Mouse (Mus musculus): ENCODE data around the gene Fam227b.
A peak's percentile ranks its signal among the peaks of the same experiment; 100 is the strongest.

Fam227b gene

GRCm38 (mm10) chr2:125938993-125939642 lies 212.7 kb downstream of the Fam227b start:
- H3K4me3 ChIP-seq (replicated peaks; ENCODE audit: low read length), result no peak overlapping the region
- no peaks in the 10 kb centered on the region for H3K27me3 ChIP-seq (ENCODE audit: insufficient read depth, low read length)
- TF ChIP-seq NANOG (IDR thresholded peaks at IDR 0.05; ENCODE audit: borderline replicate concordance, low read length), result no peak
- TF ChIP-seq POU5F1 (IDR thresholded peaks at IDR 0.05; ENCODE audit: borderline replicate concordance, low read length), result no peak
- no peak for TF ChIP-seq CTCF (conservative IDR thresholded peaks at IDR 0.05; ENCODE audit: low read length)
- no peaks in the 10 kb centered on the region for H3K4me1 ChIP-seq (replicated peaks; ENCODE audit: low read depth, low read length)
- peaks cover 16% of the 10 kb centered on the region; the same call in 1 of the 2 replicates for H3K36me3 ChIP-seq (ENCODE audit: insufficient read depth, low read length)
- no peaks in the 10 kb centered on the region for H3K9me3 ChIP-seq (ENCODE audit: low read length)

- TF ChIP-seq POU5F1 (IDR thresholded peaks at IDR 0.05; ENCODE audit: borderline replicate concordance, low read length), result no peak
- no peak for TF ChIP-seq NANOG (IDR thresholded peaks at IDR 0.05; ENCODE audit: borderline replicate concordance, low read length)
- TF ChIP-seq CTCF (conservative IDR thresholded peaks at IDR 0.05; ENCODE audit: low read length), result peak; percentile 35
- no peaks in the 10 kb centered on the region for H3K4me1 ChIP-seq (replicated peaks; ENCODE audit: low read depth, low read length)
- H3K36me3 ChIP-seq (ENCODE audit: insufficient read depth, low read length), result peaks cover 32% of the 10 kb centered on the region
- no peaks in the 10 kb centered on the region for H3K27me3 ChIP-seq (ENCODE audit: insufficient read depth, low read length)
- H3K4me3 ChIP-seq (replicated peaks; ENCODE audit: low read length), result no peak overlapping the region
- peaks cover 4% of the 10 kb centered on the region for H3K9me3 ChIP-seq (ENCODE audit: low read length)
Measured at GRCm38 (mm10) chr2:125936396-125936795, 215.4 kb downstream of the Fam227b start.

- Histone ChIP-seq H3K4me3 (replicated peaks; ENCODE audit: low read length) (no peak overlapping the region), H3K4me1 (replicated peaks; ENCODE audit: low read depth, low read length) (no peaks in the 10 kb centered on the region), H3K9me3 (ENCODE audit: low read length) (peaks cover 25% of the 10 kb centered on the region), H3K36me3 (ENCODE audit: insufficient read depth, low read length) (peaks cover 45% of the 10 kb centered on the region), H3K27me3 (ENCODE audit: insufficient read depth, low read length) (no peaks in the 10 kb centered on the region)
- no peak for TF ChIP-seq NANOG (IDR thresholded peaks at IDR 0.05; ENCODE audit: borderline replicate concordance, low read length)
- no peak for TF ChIP-seq CTCF (conservative IDR thresholded peaks at IDR 0.05; ENCODE audit: low read length)
- TF ChIP-seq POU5F1 (IDR thresholded peaks at IDR 0.05; ENCODE audit: borderline replicate concordance, low read length), result no peak
Measured at GRCm38 (mm10) chr2:125933977-125934376, 217.8 kb downstream of the Fam227b start.
